Mouse (Mus musculus): Measurements from ENCODE around the gene C2cd2. TPM values are rescaled to one million over a fixed set of nuclear protein-coding genes. Genes with fewer than 3 reads are reported as not detected.

C2cd2 gene
- polyA plus RNA-seq, 1 experiment, result 10.0 TPM

- TF ChIP-seq CTCF (IDR thresholded peaks at IDR 0.05; ENCODE audit: extremely low read depth, insufficient read depth, low read length) (no peak), POLR2A (IDR thresholded peaks at IDR 0.05; ENCODE audit: extremely low read depth, insufficient read depth, low read length) (no peak)
- H3K4me3 ChIP-seq (ENCODE audit: insufficient read depth, low read length), result no peak overlapping the region
- no peak overlapping the region for H3K27ac ChIP-seq (ENCODE audit: insufficient read depth, low read length)
- peaks cover 10% of the 10 kb centered on the region for H3K4me1 ChIP-seq (ENCODE audit: control insufficient read depth, insufficient read depth, low read length)
Measured at GRCm38 (mm10) chr16:97805646-97806045, 156.8 kb downstream of the C2cd2 start.

Other genes with a start within 250 kb of the C2cd2 start
- gene Ripk4, start 198.8 kb downstream of the C2cd2 start, polyA plus RNA-seq (2012; rRNA removed), result 0.15 and 0.25 TPM in 2 replicates
- 17.4 and 19.5 TPM in 2 replicates for gene Prdm15, start 110.7 kb downstream of the C2cd2 start, polyA plus RNA-seq (2012; rRNA removed)
- gene Zbtb21, start within 50 bp of the C2cd2 start, polyA plus RNA-seq (2012; rRNA removed), result 17.3 and 18.3 TPM in 2 replicates
- 20.5 and 22.8 TPM in 2 replicates for gene B230307C23Rik, start 34.7 kb upstream of the C2cd2 start, polyA plus RNA-seq (2012; rRNA removed)
- gene A630089N07Rik, start 119.9 kb upstream of the C2cd2 start, polyA plus RNA-seq (2012; rRNA removed), result 3.2 and 4.6 TPM in 2 replicates